Mouse (Mus musculus) naive thymus-derived CD4-positive, alpha-beta T cell, adult 5 months (primary cell): ENCODE data around the gene Olfr237-ps1. TPM values are rescaled to one million over a fixed set of nuclear protein-coding genes. Genes with fewer than 3 reads are reported as not detected.

Experiments
- polyA plus RNA-seq: library from polyadenylated mRNA; unstranded; fragments of 100-300 nt; shearing (Covaris generic); gene quantifications from one replicate; pipeline ENCODE4 v1.2.1, GENCODE M21; 2017

Gene Olfr237-ps1
- 0.11 TPM for polyA plus RNA-seq

GRCm38 (mm10) chr6:43146267-43146666, at the start of gene Olfr237-ps1:
TSS of gene Olfr237-ps1 (plus strand) at chr6:43146567.

GRCm38 (mm10) chr6:43106069-43106468, 40.3 kb upstream of the Olfr237-ps1 start, which contains the start of gene Olfr441:
TSS of gene Olfr441 (plus strand) at chr6:43106369.

GRCm38 (mm10) chr6:43162982-43163381, 16.6 kb downstream of the Olfr237-ps1 start, which contains the start of gene Olfr437:
TSS of gene Olfr437 (plus strand) at chr6:43163282.

GRCm38 (mm10) chr6:43171840-43172239, 25.5 kb downstream of the Olfr237-ps1 start, which contains the start of gene Olfr13:
TSS of gene Olfr13 (plus strand) at chr6:43172140.

GRCm38 (mm10) chr6:43196781-43197180, 50.4 kb downstream of the Olfr237-ps1 start, which contains the start of gene Olfr435:
TSS of gene Olfr435 (plus strand) at chr6:43197146.

Other genes starting within 250 kb of the Olfr237-ps1 start
- gene Olfr447, start 237.7 kb upstream of the Olfr237-ps1 start, polyA plus RNA-seq = not detected
- gene Olfr446, start 225.2 kb upstream of the Olfr237-ps1 start, polyA plus RNA-seq = not detected
- gene Olfr444, start 197.5 kb upstream of the Olfr237-ps1 start, polyA plus RNA-seq = not detected
- not detected for gene Olfr441, start 40.2 kb upstream of the Olfr237-ps1 start, polyA plus RNA-seq
- gene Olfr437, start 16.7 kb downstream of the Olfr237-ps1 start, polyA plus RNA-seq = not detected
- gene Olfr13, start 25.6 kb downstream of the Olfr237-ps1 start, polyA plus RNA-seq = not detected
- gene Olfr435, start 50.6 kb downstream of the Olfr237-ps1 start, polyA plus RNA-seq = not detected
- not detected for gene Olfr434, start 66.5 kb downstream of the Olfr237-ps1 start, polyA plus RNA-seq
- not detected for gene Olfr47, start 85.0 kb downstream of the Olfr237-ps1 start, polyA plus RNA-seq
- 0.27 TPM for gene Arhgef5, start 119.0 kb downstream of the Olfr237-ps1 start, polyA plus RNA-seq
- gene Nobox, start 163.0 kb downstream of the Olfr237-ps1 start, polyA plus RNA-seq = not detected